Mouse (Mus musculus): ENCODE measurements around the gene Adh6a.

- TF ChIP-seq POLR2A (IDR thresholded peaks at IDR 0.05; ENCODE audit: insufficient read length, low read depth) (no peak), SRF (IDR thresholded peaks at IDR 0.05; ENCODE audit: control insufficient read depth, insufficient read length, low read depth) (no peak), CEBPB (IDR thresholded peaks at IDR 0.05; ENCODE audit: insufficient read depth, poor library complexity, severe bottlenecking) (no peak), POLR2AphosphoS2 (IDR thresholded peaks at IDR 0.05; ENCODE audit: insufficient read length, low read depth) (no peak), USF1 (IDR thresholded peaks at IDR 0.05; ENCODE audit: low read depth) (no peak), MAX (IDR thresholded peaks at IDR 0.05; ENCODE audit: low read depth) (no peak), REST (IDR thresholded peaks at IDR 0.05; ENCODE audit: insufficient read depth, insufficient read length) (no peak), TCF3 (IDR thresholded peaks at IDR 0.05; ENCODE audit: insufficient read length, low read depth) (no peak), MYOG (IDR thresholded peaks at IDR 0.05; ENCODE audit: control insufficient read depth in 1 of 3, insufficient read depth in 1 of 3, insufficient read length in 2 of 3, low read depth in 2 of 3) (no peak), TCF12 (IDR thresholded peaks at IDR 0.05; ENCODE audit: insufficient read depth, poor library complexity, severe bottlenecking) (no peak), E2F4 (IDR thresholded peaks at IDR 0.05; ENCODE audit: insufficient read depth) (no peak)
Observed at GRCm38 (mm10) chr3:138300130-138300529, 13.0 kb upstream of the Adh6a start.
